Comparison of ENCODE assay signal across 18 mouse cellular contexts in genomic region chr5:32058481-32059253, GRCm38 (mm10).
DNase-seq lines count a peak whose midpoint lies in the region; ATAC-seq lines count a peak whose summit lies in the region.
"Had no signal": no experiment of that assay in that cellular context is flagged by ENCODE, and none has a peak within 500 bp of the region (broad histone marks: within the 10 kb centered on the region; RNA-seq: fewer than 3 reads in every experiment).

No protein-coding gene starts in this region.

- 60% methylated on average over 8 of the region's 8 CpGs for WGBS in kidney, embryonic 14.5 days
- 18% methylated on average over 8 of the region's 8 CpGs for WGBS in lung, embryonic 16.5 days
- WGBS in embryonic facial prominence, embryonic 14.5 days: 53% methylated on average over 8 of the region's 8 CpGs
- whole genome bisulfite sequencing in stomach, embryonic 14.5 days: 21% methylated on average over 8 of the region's 8 CpGs

- H3K27me3 ChIP-seq in kidney, embryonic 14.5 days (ENCODE audit: control insufficient read depth, insufficient read depth, low read length): no peaks in the 10 kb centered on the region
- H3K27me3 ChIP-seq in lung, embryonic 16.5 days (ENCODE audit: control insufficient read depth, insufficient read depth, low read depth, low read length): no peaks in the 10 kb centered on the region
- no peaks in the 10 kb centered on the region for H3K27me3 ChIP-seq in embryonic facial prominence, embryonic 14.5 days (replicated peaks; ENCODE audit: control insufficient read depth, insufficient read depth, low read length)
- H3K27me3 ChIP-seq in stomach, embryonic 14.5 days (ENCODE audit: control insufficient read depth, insufficient read depth, low read length): no peaks in the 10 kb centered on the region

- no peak overlapping the region for H3K4me3 ChIP-seq in kidney, embryonic 14.5 days (ENCODE audit: low read length)
- no peak overlapping the region for H3K4me3 ChIP-seq in lung, embryonic 16.5 days (ENCODE audit: low read length)
- H3K4me3 ChIP-seq in embryonic facial prominence, embryonic 14.5 days (ENCODE audit: low read depth, low read length): no peak overlapping the region
- H3K4me3 ChIP-seq in stomach, embryonic 14.5 days (ENCODE audit: low read depth, low read length): no peak overlapping the region
- H3K4me3 ChIP-seq: erythroblast, embryonic 14.5 days; layer of hippocampus, adult 2 months; myocyte had no signal

- ATAC-seq in kidney, embryonic 14.5 days (ENCODE audit: low FRiP score, low TSS enrichment): peak; percentile 39; the same call in 1 of the 2 replicates
- peak; percentile 45 for ATAC-seq in lung, embryonic 16.5 days (ENCODE audit: low read depth)
- ATAC-seq in embryonic facial prominence, embryonic 14.5 days (ENCODE audit: low read depth): peak; percentile 70; the same call in 1 of the 2 replicates
- peak; percentile 65 for ATAC-seq in stomach, embryonic 14.5 days (ENCODE audit: insufficient number of reproducible peaks, insufficient read depth, low FRiP score, low read depth)

- no peaks in the 10 kb centered on the region for H3K9me3 ChIP-seq in kidney, embryonic 14.5 days (ENCODE audit: control insufficient read depth, low read length)
- H3K9me3 ChIP-seq in lung, embryonic 16.5 days (ENCODE audit: control insufficient read depth, low read length): no peaks in the 10 kb centered on the region
- H3K9me3 ChIP-seq in embryonic facial prominence, embryonic 14.5 days (ENCODE audit: control insufficient read depth, low read length): no peaks in the 10 kb centered on the region
- no peaks in the 10 kb centered on the region for H3K9me3 ChIP-seq in stomach, embryonic 14.5 days (ENCODE audit: control insufficient read depth, low read depth, low read length)

- H3K4me2 ChIP-seq in kidney, embryonic 14.5 days (replicated peaks; ENCODE audit: low read depth, low read length): no peak overlapping the region
- peak overlapping the region; percentile 28 for H3K4me2 ChIP-seq in lung, embryonic 16.5 days (ENCODE audit: low read depth, low read length)
- 0 out of 2 replicates have a peak overlapping the region, but pooled peaks have one; percentile 16 for H3K4me2 ChIP-seq in embryonic facial prominence, embryonic 14.5 days (ENCODE audit: low read depth, low read length)
- H3K4me2 ChIP-seq in stomach, embryonic 14.5 days (replicated peaks; ENCODE audit: low read depth, low read length): peak overlapping the region; percentile 20

- H3K4me1 ChIP-seq in kidney, embryonic 14.5 days (ENCODE audit: control insufficient read depth, insufficient read depth, low read length): 0 out of 2 replicates have a peak, but pooled peaks cover 10% of the 10 kb centered on the region
- H3K4me1 ChIP-seq in lung, embryonic 16.5 days (replicated peaks; ENCODE audit: control insufficient read depth, insufficient read depth, low read length): peaks cover 22% of the 10 kb centered on the region
- peaks cover 15% of the 10 kb centered on the region for H3K4me1 ChIP-seq in embryonic facial prominence, embryonic 14.5 days (ENCODE audit: control insufficient read depth, insufficient read depth, low read length)
- H3K4me1 ChIP-seq in stomach, embryonic 14.5 days (ENCODE audit: control insufficient read depth, insufficient read depth, low read length): peaks cover 21% of the 10 kb centered on the region

- H3K9ac ChIP-seq in kidney, embryonic 14.5 days (ENCODE audit: low read depth, low read length): no peak overlapping the region
- no peak overlapping the region for H3K9ac ChIP-seq in lung, embryonic 16.5 days (ENCODE audit: low read length)
- no peak overlapping the region for H3K9ac ChIP-seq in embryonic facial prominence, embryonic 14.5 days (ENCODE audit: low read depth, low read length)
- H3K9ac ChIP-seq in stomach, embryonic 14.5 days (replicated peaks; ENCODE audit: low read depth, low read length): no peak overlapping the region

- H3K27ac ChIP-seq in kidney, embryonic 14.5 days (ENCODE audit: low read depth, low read length): peak overlapping the region; percentile 81
- H3K27ac ChIP-seq in lung, embryonic 16.5 days (ENCODE audit: low read length): peak overlapping the region; percentile 75
- peak overlapping the region; percentile 79 for H3K27ac ChIP-seq in embryonic facial prominence, embryonic 14.5 days (replicated peaks; ENCODE audit: low read depth, low read length)
- H3K27ac ChIP-seq in stomach, embryonic 14.5 days (ENCODE audit: low read length): peak overlapping the region; percentile 92
- H3K27ac ChIP-seq: layer of hippocampus, adult 2 months had no signal

- DNase-seq in kidney, postnatal 4 days: no peak
- DNase-seq in lung, postnatal 14 days: no peak
- DNase-seq in embryonic facial prominence, embryonic 14.5 days (ENCODE audit: low spot score): peak; percentile 60
- DNase-seq in cerebellum, adult 9-10 months: no peak
- no peak for DNase-seq in layer of hippocampus, postnatal 10 days (ENCODE audit: low spot score in 2 of 2)
- DNase-seq: adrenal gland, adult 8-10 months; cerebellum, adult 8-10 months; heart, postnatal 36 days; lung, adult 18-20 months; retina, postnatal 1 day; spleen, adult 18-20 months; thymus, postnatal 4 days had no signal

- no peaks in the 10 kb centered on the region for H3K36me3 ChIP-seq in kidney, embryonic 14.5 days (ENCODE audit: control insufficient read depth, insufficient read depth, low read length)
- no peaks in the 10 kb centered on the region for H3K36me3 ChIP-seq in lung, embryonic 16.5 days (ENCODE audit: control insufficient read depth, insufficient read depth, low read length)
- no peaks in the 10 kb centered on the region for H3K36me3 ChIP-seq in embryonic facial prominence, embryonic 14.5 days (ENCODE audit: control insufficient read depth, insufficient read depth, low read length)
- H3K36me3 ChIP-seq in stomach, embryonic 14.5 days (ENCODE audit: control insufficient read depth, insufficient read depth, low read length): no peaks in the 10 kb centered on the region
